Mouse (Mus musculus) heart, embryonic 13.5 days (tissue): ENCODE measurements around the gene Esrra. TPM values are rescaled to one million over a fixed set of nuclear protein-coding genes. Genes with fewer than 3 reads are reported as not detected.
"Not testable (repeated sequence)": the region's sequence is repeated elsewhere in the genome, so short reads cannot be mapped to it uniquely, and the experiment has no call there.

Experiments
- ATAC-seq: fragments of 200-750 bp; cut with Nextera tagmentation; 2 replicates; pipeline ENCODE4 v1.8.0; 2017; ENCODE audit warnings: moderate TSS enrichment; ENCODE audit not compliant: insufficient number of reproducible peaks, low FRiP score, low TSS enrichment; ENCODE audit errors: extremely low read depth
- H3K27ac ChIP-seq: fragments of 300-500 bp; sonication (generic); replicated peaks from 2 replicates; pipeline ENCODE4 v1.5.1; 2015; ENCODE audit warnings: moderate library complexity, mild to moderate bottlenecking, inconsistent platforms
- H3K27me3 ChIP-seq: fragments of 300-500 bp; sonication (generic); replicated peaks from 2 replicates; pipeline ENCODE4 v1.6.1; 2015; ENCODE audit warnings: mild to moderate bottlenecking, inconsistent platforms
- H3K36me3 ChIP-seq: fragments of 300-500 bp; sonication (generic); 2 replicates; pipeline ENCODE4 v1.6.1; 2015; ENCODE audit warnings: mild to moderate bottlenecking, inconsistent platforms
- H3K4me1 ChIP-seq: fragments of 300-500 bp; sonication (generic); 2 replicates; pipeline ENCODE4 v1.6.1; 2015; ENCODE audit warnings: inconsistent platforms
- H3K4me2 ChIP-seq: fragments of 300-500 bp; sonication (generic); 2 replicates; pipeline ENCODE4 v1.6.1; 2015; ENCODE audit warnings: inconsistent platforms, mild to moderate bottlenecking, moderate library complexity
- H3K4me3 ChIP-seq: fragments of 300-500 bp; sonication (generic); 2 replicates; pipeline ENCODE4 v1.5.1; 2015; ENCODE audit warnings: moderate library complexity, mild to moderate bottlenecking, inconsistent platforms
- H3K9ac ChIP-seq: fragments of 300-500 bp; sonication (generic); 2 replicates; pipeline ENCODE4 v1.6.1; 2015; ENCODE audit warnings: inconsistent platforms, mild to moderate bottlenecking, moderate library complexity
- H3K9me3 ChIP-seq: fragments of 300-500 bp; sonication (generic); 2 replicates; pipeline ENCODE4 v1.6.1; 2016; ENCODE audit warnings: inconsistent platforms
- WGBS: fragments of 180-500 bp; shearing (Covaris S2); methylation state at CpG from one replicate; pipeline ENCODE4 v1.1.7; 2015; ENCODE audit warnings: mixed read lengths; 5-methylcytosine and 5-hydroxymethylcytosine counted together
- polyA plus RNA-seq: library from polyadenylated mRNA; unstranded; fragments of >200 nt; fragmentation: Nextera tagmentation; extraction: Ambion mirVana; gene quantifications from 2 replicates; pipeline ENCODE4 v1.2.1, GENCODE M21; 2015

Esrra gene
- polyA plus RNA-seq, 1 experiment from 2014 or later: 30.4 TPM

- H3K9me3 ChIP-seq: no peaks in the 10 kb centered on the region
- no peak for ATAC-seq
- H3K36me3 ChIP-seq: peaks cover 48% of the 10 kb centered on the region
- peaks cover 48% of the 10 kb centered on the region for H3K4me1 ChIP-seq
- no peak overlapping the region for H3K9ac ChIP-seq
- H3K27me3 ChIP-seq: peaks cover 3% of the 10 kb centered on the region
- no peak overlapping the region for H3K27ac ChIP-seq
- H3K4me3 ChIP-seq: no peak overlapping the region
- H3K4me2 ChIP-seq: no peak overlapping the region
- 80% methylated on average over 4 of the region's 4 CpGs for WGBS
These were observed 3.3 kb downstream of the Esrra start for GRCm38 (mm10) chr19:6918321-6918720.

- Histone ChIP-seq H3K9me3 (no peaks in the 10 kb centered on the region), H3K27ac (no peak overlapping the region), H3K4me3 (no peak overlapping the region), H3K4me2 (no peak overlapping the region), H3K27me3 (no peaks in the 10 kb centered on the region), H3K36me3 (peaks cover 66% of the 10 kb centered on the region), H3K9ac (0 out of 2 replicates have a peak overlapping the region, but pooled peaks have one; percentile 10), H3K4me1 (peaks cover 41% of the 10 kb centered on the region)
- ATAC-seq: no peak
- 73% methylated on average over 4 of the region's 4 CpGs for WGBS
These were observed 5.1 kb downstream of the Esrra start for GRCm38 (mm10) chr19:6916496-6916895.

- WGBS: 42% methylated on average over 4 of the region's 4 CpGs
- Histone ChIP-seq H3K9ac (0 out of 2 replicates have a peak overlapping the region, but pooled peaks have one; percentile 33), H3K4me2 (no peak overlapping the region), H3K4me1 (peaks cover 42% of the 10 kb centered on the region), H3K27ac (no peak overlapping the region), H3K4me3 (no peak overlapping the region), H3K36me3 (peaks cover 73% of the 10 kb centered on the region), H3K9me3 (no peaks in the 10 kb centered on the region), H3K27me3 (no peaks in the 10 kb centered on the region)
- no peak for ATAC-seq
These were observed 6.3 kb downstream of the Esrra start for GRCm38 (mm10) chr19:6915276-6915675.

GRCm38 (mm10) chr19:6914540-6914939 lies 7.1 kb downstream of the Esrra start:
- Histone ChIP-seq H3K9ac (no peak overlapping the region), H3K27me3 (no peaks in the 10 kb centered on the region), H3K4me1 (peaks cover 34% of the 10 kb centered on the region), H3K4me3 (no peak overlapping the region), H3K4me2 (no peak overlapping the region), H3K27ac (no peak overlapping the region), H3K36me3 (peaks cover 70% of the 10 kb centered on the region), H3K9me3 (no peaks in the 10 kb centered on the region)
- no peak for ATAC-seq
- WGBS: 87% methylated on average over 9 of the region's 9 CpGs

- Histone ChIP-seq H3K4me1 (peaks cover 29% of the 10 kb centered on the region), H3K27me3 (no peaks in the 10 kb centered on the region), H3K4me3 (no peak overlapping the region), H3K4me2 (no peak overlapping the region), H3K9ac (0 out of 2 replicates have a peak overlapping the region, but pooled peaks have one; percentile 12), H3K27ac (no peak overlapping the region), H3K9me3 (no peaks in the 10 kb centered on the region), H3K36me3 (peaks cover 65% of the 10 kb centered on the region)
- ATAC-seq: no peak
- 75% methylated on average over 11 of the region's 11 CpGs for WGBS
These were observed 7.6 kb downstream of the Esrra start for GRCm38 (mm10) chr19:6913991-6914390.

- H3K27me3 ChIP-seq: no peaks in the 10 kb centered on the region
- H3K27ac ChIP-seq: no peak overlapping the region
- WGBS: 86% methylated on average over 6 of the region's 6 CpGs
- H3K36me3 ChIP-seq: peaks cover 55% of the 10 kb centered on the region
- no peak overlapping the region for H3K4me3 ChIP-seq
- ATAC-seq: no peak
- no peak overlapping the region for H3K9ac ChIP-seq
- no peak overlapping the region for H3K4me2 ChIP-seq
- peaks cover 37% of the 10 kb centered on the region for H3K4me1 ChIP-seq
- no peaks in the 10 kb centered on the region for H3K9me3 ChIP-seq
These were observed 8.6 kb downstream of the Esrra start for GRCm38 (mm10) chr19:6913036-6913435.

GRCm38 (mm10) chr19:6912205-6912970 lies 9.2 kb downstream of the Esrra start:
- H3K9me3 ChIP-seq: no peaks in the 10 kb centered on the region
- no peak overlapping the region for H3K27ac ChIP-seq
- no peak overlapping the region for H3K4me2 ChIP-seq
- H3K4me1 ChIP-seq: peaks cover 44% of the 10 kb centered on the region
- peaks cover 52% of the 10 kb centered on the region for H3K36me3 ChIP-seq
- H3K27me3 ChIP-seq: no peaks in the 10 kb centered on the region
- H3K9ac ChIP-seq: no peak overlapping the region
- H3K4me3 ChIP-seq: no peak overlapping the region
- WGBS: 92% methylated on average over 15 of the region's 15 CpGs
- no peak for ATAC-seq

GRCm38 (mm10) chr19:6911101-6912074 lies 10.2 kb downstream of the Esrra start:
- no peaks in the 10 kb centered on the region for H3K9me3 ChIP-seq
- H3K4me1 ChIP-seq: peaks cover 42% of the 10 kb centered on the region
- H3K4me3 ChIP-seq: peak overlapping the region; percentile 62
- H3K36me3 ChIP-seq: peaks cover 51% of the 10 kb centered on the region
- no peak for ATAC-seq
- peak overlapping the region; percentile 72 for H3K4me2 ChIP-seq
- peak overlapping the region; percentile 29; the same call in 1 of the 2 replicates for H3K27ac ChIP-seq
- 78% methylated on average over 19 of the region's 19 CpGs for WGBS
- peak overlapping the region; percentile 72 for H3K9ac ChIP-seq
- H3K27me3 ChIP-seq: no peaks in the 10 kb centered on the region

GRCm38 (mm10) chr19:6910306-6910705 lies 11.3 kb downstream of the Esrra start:
- H3K27me3 ChIP-seq, H3K9me3 ChIP-seq, ATAC-seq: not testable (repeated sequence)
- peak overlapping the region; percentile 72 for H3K4me2 ChIP-seq
- peak overlapping the region; percentile 98 for H3K27ac ChIP-seq
- H3K4me3 ChIP-seq: peak overlapping the region; percentile 62
- H3K36me3 ChIP-seq: peaks cover 58% of the 10 kb centered on the region
- H3K4me1 ChIP-seq: peaks cover 32% of the 10 kb centered on the region
- WGBS: 0% methylated on average over 30 of the region's 30 CpGs
- H3K9ac ChIP-seq: peak overlapping the region; percentile 82

GRCm38 (mm10) chr19:6909507-6910289 lies 11.9 kb downstream of the Esrra start, which contains the start of the genes Trmt112 and Prdx5:
TSS of gene Trmt112 (plus strand) at chr19:6909698.
TSS of gene Prdx5 (minus strand) at chr19:6910106.
- under 1% methylated on average over 65 of the region's 65 CpGs for WGBS
- peak within 1 kb of the TSS; percentile 62 for H3K4me3 ChIP-seq
- H3K4me1 ChIP-seq: peaks cover 27% of the 10 kb centered on the region
- H3K4me2 ChIP-seq: peak within 1 kb of the TSS; percentile 72
- H3K27ac ChIP-seq: peak within 1 kb of the TSS; percentile 98
- ATAC-seq: peak; percentile 80
- H3K9ac ChIP-seq: peak within 1 kb of the TSS; percentile 82
- no peaks in the 10 kb centered on the region for H3K9me3 ChIP-seq
- H3K36me3 ChIP-seq: peaks cover 64% of the 10 kb centered on the region
- no peaks in the 10 kb centered on the region for H3K27me3 ChIP-seq
